Mouse (Mus musculus) kidney, embryonic 15.5 days (tissue): Measurements from ENCODE around the gene Gca. TPM values are rescaled to one million over a fixed set of nuclear protein-coding genes. Genes with fewer than 3 reads are reported as not detected.

Experiments
- ATAC-seq: fragments of 200-750 bp; cut with Nextera tagmentation; replicated peaks from 2 replicates; pipeline ENCODE4 v1.8.0; 2017; ENCODE audit warnings: moderate TSS enrichment; ENCODE audit not compliant: low FRiP score
- H3K27ac ChIP-seq: fragments of 300-500 bp; sonication (generic); 2 replicates; pipeline ENCODE4 v1.5.1; 2015; ENCODE audit warnings: mild to moderate bottlenecking, inconsistent platforms
- H3K27me3 ChIP-seq: fragments of 300-500 bp; sonication (generic); 2 replicates; pipeline ENCODE4 v1.6.1; 2015; ENCODE audit warnings: inconsistent platforms
- H3K36me3 ChIP-seq: fragments of 300-500 bp; sonication (generic); 2 replicates; pipeline ENCODE4 v1.6.1; 2015; ENCODE audit warnings: inconsistent platforms
- H3K4me1 ChIP-seq: fragments of 300-500 bp; sonication (generic); 2 replicates; pipeline ENCODE4 v1.6.1; 2015; ENCODE audit warnings: inconsistent platforms
- H3K4me2 ChIP-seq: fragments of 300-500 bp; sonication (generic); 2 replicates; pipeline ENCODE4 v1.6.1; 2015; ENCODE audit warnings: moderate library complexity, mild to moderate bottlenecking, inconsistent platforms
- H3K4me3 ChIP-seq: fragments of 300-500 bp; sonication (generic); replicated peaks from 2 replicates; pipeline ENCODE4 v1.5.1; 2015; ENCODE audit warnings: mild to moderate bottlenecking, inconsistent platforms
- H3K9ac ChIP-seq: fragments of 300-500 bp; sonication (generic); 2 replicates; pipeline ENCODE4 v1.6.1; 2015; ENCODE audit warnings: mild to moderate bottlenecking, inconsistent platforms
- H3K9me3 ChIP-seq: fragments of 300-500 bp; sonication (generic); replicated peaks from 2 replicates; pipeline ENCODE4 v1.6.1; 2016; ENCODE audit warnings: inconsistent platforms
- WGBS: fragments of 180-500 bp; shearing (Covaris S2); methylation state at CpG from one replicate; pipeline ENCODE4 v1.1.7; 2015; ENCODE audit warnings: mixed read lengths; 5-methylcytosine and 5-hydroxymethylcytosine counted together
- polyA plus RNA-seq: library from polyadenylated mRNA; unstranded; fragments of >200 nt; fragmentation: Nextera tagmentation; extraction: Ambion mirVana; gene quantifications from 2 replicates; pipeline ENCODE4 v1.2.1, GENCODE M21; 2015

Gene Gca
- 15.2 and 17.3 TPM in 2 replicates for polyA plus RNA-seq

- WGBS = 1% methylated on average over 43 of the region's 43 CpGs
- H3K9ac ChIP-seq = peak within 1 kb of the TSS; percentile 40
- H3K4me1 ChIP-seq = no peaks in the 10 kb centered on the region
- H3K36me3 ChIP-seq = no peaks in the 10 kb centered on the region
- peak; percentile 99 for ATAC-seq
- H3K4me3 ChIP-seq = peak within 1 kb of the TSS; percentile 56
- no peaks in the 10 kb centered on the region for H3K27me3 ChIP-seq
- no peaks in the 10 kb centered on the region for H3K9me3 ChIP-seq
- H3K4me2 ChIP-seq = peak within 1 kb of the TSS; percentile 78
- no peak within 1 kb of the TSS for H3K27ac ChIP-seq
These were observed at the start of gene Gca for GRCm38 (mm10) chr2:62664135-62664670. TSS of gene Gca (plus strand) at chr2:62664285.

- no peaks in the 10 kb centered on the region for H3K27me3 ChIP-seq
- no peak overlapping the region for H3K4me3 ChIP-seq
- no peak overlapping the region for H3K4me2 ChIP-seq
- WGBS = 78% methylated on average over 7 of the region's 7 CpGs
- no peak overlapping the region for H3K9ac ChIP-seq
- no peaks in the 10 kb centered on the region for H3K36me3 ChIP-seq
- H3K27ac ChIP-seq = no peak overlapping the region
- H3K4me1 ChIP-seq = no peaks in the 10 kb centered on the region
- peak; percentile 71; the same call in 1 of the 2 replicates for ATAC-seq
- no peaks in the 10 kb centered on the region for H3K9me3 ChIP-seq
These were observed 45.1 kb upstream of the Gca start for GRCm38 (mm10) chr2:62618934-62619341.

GRCm38 (mm10) chr2:62619679-62620078 lies 44.4 kb upstream of the Gca start:
- 48% methylated on average over 2 of the region's 2 CpGs for WGBS
- Histone ChIP-seq H3K4me2 (no peak overlapping the region), H3K27me3 (no peaks in the 10 kb centered on the region), H3K4me1 (no peaks in the 10 kb centered on the region), H3K4me3 (no peak overlapping the region), H3K36me3 (no peaks in the 10 kb centered on the region), H3K27ac (no peak overlapping the region), H3K9ac (no peak overlapping the region), H3K9me3 (no peaks in the 10 kb centered on the region)
- ATAC-seq = no peak

- Histone ChIP-seq H3K9me3 (no peaks in the 10 kb centered on the region), H3K4me2 (no peak overlapping the region), H3K4me1 (no peaks in the 10 kb centered on the region), H3K4me3 (no peak overlapping the region), H3K27me3 (no peaks in the 10 kb centered on the region), H3K36me3 (no peaks in the 10 kb centered on the region), H3K9ac (no peak overlapping the region), H3K27ac (no peak overlapping the region)
- WGBS = 66% methylated on average over 8 of the region's 8 CpGs
- ATAC-seq = no peak
These were observed 41.1 kb upstream of the Gca start for GRCm38 (mm10) chr2:62623024-62623441.

GRCm38 (mm10) chr2:62627728-62628127 lies 36.4 kb upstream of the Gca start:
- Histone ChIP-seq H3K4me3 (no peak overlapping the region), H3K9me3 (no peaks in the 10 kb centered on the region), H3K27me3 (no peaks in the 10 kb centered on the region), H3K4me1 (no peaks in the 10 kb centered on the region), H3K36me3 (no peaks in the 10 kb centered on the region), H3K4me2 (no peak overlapping the region), H3K27ac (no peak overlapping the region), H3K9ac (no peak overlapping the region)
- ATAC-seq = no peak
- 16% methylated on average over 5 of the region's 5 CpGs for WGBS

GRCm38 (mm10) chr2:62628356-62628755 lies 35.7 kb upstream of the Gca start:
- ATAC-seq = no peak
- H3K9me3 ChIP-seq = no peaks in the 10 kb centered on the region
- 87% methylated on average over 5 of the region's 5 CpGs for WGBS
- H3K36me3 ChIP-seq = no peaks in the 10 kb centered on the region
- H3K27ac ChIP-seq = no peak overlapping the region
- H3K27me3 ChIP-seq = no peaks in the 10 kb centered on the region
- H3K4me2 ChIP-seq = no peak overlapping the region
- H3K9ac ChIP-seq = no peak overlapping the region
- no peak overlapping the region for H3K4me3 ChIP-seq
- H3K4me1 ChIP-seq = no peaks in the 10 kb centered on the region

- Histone ChIP-seq H3K36me3 (no peaks in the 10 kb centered on the region), H3K27ac (no peak overlapping the region), H3K4me3 (no peak overlapping the region), H3K4me1 (no peaks in the 10 kb centered on the region), H3K27me3 (no peaks in the 10 kb centered on the region), H3K4me2 (no peak overlapping the region), H3K9me3 (no peaks in the 10 kb centered on the region), H3K9ac (no peak overlapping the region)
- WGBS = 23% methylated on average over 6 of the region's 6 CpGs
- ATAC-seq = no peak
These were observed 33.6 kb upstream of the Gca start for GRCm38 (mm10) chr2:62630446-62630845.

- H3K27me3 ChIP-seq = no peaks in the 10 kb centered on the region
- no peak for ATAC-seq
- no peak overlapping the region for H3K9ac ChIP-seq
- H3K9me3 ChIP-seq = no peaks in the 10 kb centered on the region
- no peaks in the 10 kb centered on the region for H3K36me3 ChIP-seq
- 79% methylated on average over 2 of the region's 2 CpGs for WGBS
- no peak overlapping the region for H3K4me2 ChIP-seq
- peaks cover 4% of the 10 kb centered on the region; the same call in 1 of the 2 replicates for H3K4me1 ChIP-seq
- no peak overlapping the region for H3K27ac ChIP-seq
- H3K4me3 ChIP-seq = no peak overlapping the region
These were observed 24.2 kb upstream of the Gca start for GRCm38 (mm10) chr2:62639869-62640268.

GRCm38 (mm10) chr2:62643405-62644305 lies 20.4 kb upstream of the Gca start:
- H3K4me2 ChIP-seq = peak overlapping the region; percentile 36
- ATAC-seq = no peak
- 43% methylated on average over 21 of the region's 21 CpGs for WGBS

GRCm38 (mm10) chr2:62644891-62645290 lies 19.2 kb upstream of the Gca start:
- WGBS = 92% methylated on average over 5 of the region's 5 CpGs
- Histone ChIP-seq H3K9ac (no peak overlapping the region), H3K9me3 (no peaks in the 10 kb centered on the region), H3K36me3 (no peaks in the 10 kb centered on the region), H3K27me3 (no peaks in the 10 kb centered on the region), H3K4me3 (0 out of 2 replicates have a peak overlapping the region, but pooled peaks have one; percentile 59), H3K27ac (no peak overlapping the region), H3K4me2 (peak overlapping the region; percentile 67; the same call in 1 of the 2 replicates), H3K4me1 (peaks cover 13% of the 10 kb centered on the region)
- no peak for ATAC-seq

More at GRCm38 (mm10) chr2:62643405-62644305, 20.4 kb upstream of the Gca start:
- no peak overlapping the region for H3K27ac ChIP-seq
- H3K9ac ChIP-seq = no peak overlapping the region
- H3K27me3 ChIP-seq = no peaks in the 10 kb centered on the region
- peaks cover 13% of the 10 kb centered on the region for H3K4me1 ChIP-seq
- H3K4me3 ChIP-seq = peak overlapping the region; percentile 19; the same call in 1 of the 2 replicates
- H3K36me3 ChIP-seq = no peaks in the 10 kb centered on the region
- H3K9me3 ChIP-seq = no peaks in the 10 kb centered on the region

- 36% methylated on average over 12 of the region's 12 CpGs for WGBS
- Histone ChIP-seq H3K4me3 (peak overlapping the region; percentile 59), H3K27ac (no peak overlapping the region), H3K36me3 (no peaks in the 10 kb centered on the region), H3K4me1 (peaks cover 13% of the 10 kb centered on the region), H3K4me2 (peak overlapping the region; percentile 67), H3K27me3 (no peaks in the 10 kb centered on the region), H3K9ac (peak overlapping the region; percentile 41), H3K9me3 (no peaks in the 10 kb centered on the region)
- peak; percentile 52 for ATAC-seq
These were observed 18.6 kb upstream of the Gca start for GRCm38 (mm10) chr2:62645475-62645874.

GRCm38 (mm10) chr2:62646014-62646645 lies 18.0 kb upstream of the Gca start, which contains the start of gene Ifih1:
TSS of gene Ifih1 (minus strand) at chr2:62646255.
- no peaks in the 10 kb centered on the region for H3K9me3 ChIP-seq
- H3K9ac ChIP-seq = peak within 1 kb of the TSS; percentile 41
- H3K27ac ChIP-seq = peak within 1 kb of the TSS; percentile 81
- H3K4me1 ChIP-seq = peaks cover 13% of the 10 kb centered on the region
- H3K4me3 ChIP-seq = peak within 1 kb of the TSS; percentile 59
- no peaks in the 10 kb centered on the region for H3K27me3 ChIP-seq
- peak; percentile 95 for ATAC-seq
- H3K4me2 ChIP-seq = peak within 1 kb of the TSS; percentile 67
- no peaks in the 10 kb centered on the region for H3K36me3 ChIP-seq
- WGBS = 0% methylated on average over 30 of the region's 30 CpGs
